Mouse (Mus musculus) hindbrain, postnatal 0 days (tissue): Measurements from ENCODE around the gene Igfbp7. TPM values are rescaled to one million over a fixed set of nuclear protein-coding genes. Genes with fewer than 3 reads are reported as not detected.

ENCODE experiments used
- ATAC-seq: fragments of 200-750 bp; cut with Nextera tagmentation; 2 replicates; pipeline ENCODE4 v1.8.0; 2017; ENCODE audit warnings: mild to moderate bottlenecking, moderate TSS enrichment, moderate library complexity
- DNase-seq: peaks from one replicate; pipeline ENCODE4 v3.0.0-alpha.2; 2015; ENCODE audit warnings: low spot score
- H3K27ac ChIP-seq: fragments of 300-500 bp; sonication (generic); 2 replicates; pipeline ENCODE4 v1.5.1; 2014; ENCODE audit warnings: mild to moderate bottlenecking
- H3K27me3 ChIP-seq: fragments of 300-500 bp; sonication (generic); 2 replicates; pipeline ENCODE4 v1.6.1; 2014; ENCODE audit warnings: low read length, mixed read lengths; ENCODE audit not compliant: insufficient read depth
- H3K36me3 ChIP-seq: fragments of 300-500 bp; sonication (generic); 2 replicates; pipeline ENCODE4 v1.6.1; 2014; ENCODE audit warnings: low read length, mixed read lengths; ENCODE audit not compliant: insufficient read depth
- H3K4me1 ChIP-seq: fragments of 300-500 bp; sonication (generic); 2 replicates; pipeline ENCODE4 v1.6.1; 2014; ENCODE audit warnings: antibody characterized with exemption, low read length, mixed read lengths; ENCODE audit not compliant: insufficient read depth
- H3K4me2 ChIP-seq: fragments of 300-500 bp; sonication (generic); 2 replicates; pipeline ENCODE4 v1.6.1; 2014; ENCODE audit warnings: low read depth, mild to moderate bottlenecking, low read length, moderate library complexity, mixed read lengths
- H3K4me3 ChIP-seq: fragments of 300-500 bp; sonication (generic); 2 replicates; pipeline ENCODE4 v1.5.1; 2014; ENCODE audit warnings: low read length
- H3K9ac ChIP-seq: fragments of 300-500 bp; sonication (generic); replicated peaks from 2 replicates; pipeline ENCODE4 v1.6.1; 2014; ENCODE audit warnings: mild to moderate bottlenecking, low read length, moderate library complexity, mixed read lengths
- H3K9me3 ChIP-seq: fragments of 300-500 bp; sonication (generic); 2 replicates; pipeline ENCODE4 v1.6.1; 2016; ENCODE audit warnings: low read length, mixed read lengths
- CTCF ChIP-seq: IDR thresholded peaks from 2 replicates; pipeline ENCODE4 v1.5.1; 2016; ENCODE audit warnings: antibody characterized with exemption, control low read depth, low read depth
- WGBS: fragments of 180-500 bp; shearing (Covaris S2); extraction: QIAGEN DNeasy Blood & Tissue Kit; methylation state at CpG from one replicate; pipeline ENCODE4 v1.1.7; 2014; 5-methylcytosine and 5-hydroxymethylcytosine counted together
- polyA plus RNA-seq: library from polyadenylated mRNA; unstranded; fragments of >200 nt; fragmentation: Nextera tagmentation; extraction: Ambion mirVana; gene quantifications from 2 replicates; pipeline ENCODE4 v1.2.1, GENCODE M21; 2015
- total RNA-seq: library from RNA; depleted of rRNA; stranded (reverse); fragments of >200 nt; gene quantifications from 2 replicates; pipeline ENCODE4 v1.2.3, GENCODE M21; 2014

The Igfbp7 gene
- total and polyA plus RNA-seq, 2 experiments from 2014 or later: 45.7 to 99.3 TPM

GRCm38 (mm10) chr5:77381283-77381682 is 26.6 kb downstream of the Igfbp7 start:
- Histone ChIP-seq H3K4me1 (no peaks in the 10 kb centered on the region), H3K4me3 (no peak overlapping the region), H3K9me3 (no peaks in the 10 kb centered on the region), H3K27me3 (no peaks in the 10 kb centered on the region), H3K4me2 (no peak overlapping the region), H3K27ac (no peak overlapping the region), H3K36me3 (no peaks in the 10 kb centered on the region), H3K9ac (no peak overlapping the region)
- 70% methylated on average over 7 of the region's 7 CpGs for WGBS
- DNase-seq: no peak
- ATAC-seq: no peak
- TF ChIP-seq CTCF: no peak

DNA sequence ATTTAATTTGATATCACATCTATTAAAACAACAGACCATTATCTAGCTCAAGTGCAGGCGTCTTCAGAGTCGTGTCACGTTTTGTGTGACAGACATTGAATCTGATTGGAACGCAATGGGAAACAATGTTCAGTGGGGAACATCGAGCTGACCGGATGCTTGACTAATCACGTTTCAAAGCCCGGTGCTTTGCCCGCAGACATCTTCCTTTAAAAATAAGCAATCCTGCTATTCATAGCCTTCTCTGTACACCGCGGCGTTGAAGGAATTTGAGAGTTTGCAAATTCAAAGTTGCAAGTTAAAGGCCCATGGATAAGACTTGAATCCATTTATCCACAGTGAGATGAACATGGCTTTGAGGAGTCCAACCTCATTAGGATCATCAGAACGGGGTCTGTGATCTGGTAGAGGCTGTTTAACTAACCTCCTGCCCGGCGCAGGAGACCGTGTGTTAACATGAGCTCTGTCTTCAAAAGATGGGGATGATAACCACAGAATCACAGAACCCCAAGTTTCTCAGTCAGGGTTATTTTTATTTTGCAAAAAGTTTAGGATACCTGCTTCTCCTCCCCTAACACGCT is 27.4 kb downstream of the Igfbp7 start:
- Histone ChIP-seq H3K36me3 (no peaks in the 10 kb centered on the region), H3K9ac (no peak overlapping the region), H3K27me3 (no peaks in the 10 kb centered on the region), H3K4me2 (no peak overlapping the region), H3K4me1 (no peaks in the 10 kb centered on the region), H3K4me3 (no peak overlapping the region), H3K27ac (no peak overlapping the region), H3K9me3 (no peaks in the 10 kb centered on the region)
- no peak for TF ChIP-seq CTCF
- DNase-seq: peak; percentile 44
- 56% methylated on average over 17 of the region's 17 CpGs for WGBS
- no peak for ATAC-seq

DNA sequence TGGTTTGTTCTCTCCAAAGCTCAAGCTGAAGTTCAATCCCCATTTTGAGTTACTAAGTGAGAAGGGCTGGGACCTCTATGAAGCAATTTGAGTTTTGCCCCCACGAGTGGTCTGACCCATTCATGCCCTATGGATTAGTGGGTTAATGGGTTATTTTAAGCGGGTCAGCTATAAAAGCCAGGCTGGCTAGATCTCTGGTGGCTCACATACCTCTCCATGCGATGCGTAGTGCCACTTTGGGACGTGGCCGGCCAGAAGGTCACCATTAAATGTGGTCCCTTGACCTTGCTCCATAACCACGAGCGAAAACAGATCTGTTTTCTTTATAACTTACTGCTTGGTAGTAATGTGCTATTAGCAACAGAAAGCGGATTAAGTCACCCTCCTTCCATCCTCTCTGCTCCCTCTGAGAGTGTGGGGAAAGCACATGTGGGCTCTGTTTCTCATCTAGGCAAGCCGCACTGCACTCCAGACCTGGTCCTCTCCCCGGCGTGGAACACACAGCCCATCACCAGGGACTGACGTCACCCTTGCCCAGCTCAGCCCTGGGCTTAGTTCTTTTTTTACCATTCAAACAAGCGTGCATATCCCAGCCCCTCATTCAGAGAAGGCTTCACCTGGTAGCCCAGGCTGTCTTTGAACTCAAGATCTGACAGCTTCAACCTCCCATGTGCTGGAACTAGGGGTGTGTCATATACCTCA is 28.3 kb downstream of the Igfbp7 start:
- no peak for TF ChIP-seq CTCF
- H3K4me2 ChIP-seq: no peak overlapping the region
- no peak overlapping the region for H3K27ac ChIP-seq
- no peaks in the 10 kb centered on the region for H3K27me3 ChIP-seq
- H3K4me1 ChIP-seq: no peaks in the 10 kb centered on the region
- H3K9ac ChIP-seq: no peak overlapping the region
- no peak overlapping the region for H3K4me3 ChIP-seq
- H3K36me3 ChIP-seq: no peaks in the 10 kb centered on the region
- WGBS: 79% methylated on average over 14 of the region's 14 CpGs
- no peaks in the 10 kb centered on the region for H3K9me3 ChIP-seq
- ATAC-seq (no peak), DNase-seq (no peak)

DNA sequence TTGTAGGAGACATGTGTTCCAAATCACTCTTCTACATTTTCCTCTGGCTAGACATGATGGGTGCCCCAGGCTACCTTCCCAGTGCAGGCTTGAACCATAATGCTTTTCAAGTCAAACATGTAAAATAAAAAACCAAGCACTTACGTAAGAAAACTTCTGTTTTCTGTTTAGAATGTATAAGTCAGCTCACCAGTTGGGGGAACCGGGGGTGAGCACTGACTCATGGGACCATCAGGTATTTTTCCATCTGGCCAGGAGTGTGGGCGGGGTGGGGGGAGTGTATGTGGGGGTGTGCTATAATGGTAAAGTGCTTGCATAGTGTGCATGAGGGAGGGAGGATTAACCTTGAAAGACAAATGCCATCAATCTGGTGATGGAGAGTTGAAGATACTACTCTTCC is 29.8 kb downstream of the Igfbp7 start:
- no peak for TF ChIP-seq CTCF
- H3K27ac ChIP-seq: no peak overlapping the region
- H3K36me3 ChIP-seq: no peaks in the 10 kb centered on the region
- no peaks in the 10 kb centered on the region for H3K27me3 ChIP-seq
- H3K4me2 ChIP-seq: no peak overlapping the region
- 91% methylated on average over 3 of the region's 3 CpGs for WGBS
- no peaks in the 10 kb centered on the region for H3K4me1 ChIP-seq
- H3K9ac ChIP-seq: no peak overlapping the region
- no peak for ATAC-seq
- H3K9me3 ChIP-seq: no peaks in the 10 kb centered on the region
- no peak for DNase-seq
- H3K4me3 ChIP-seq: no peak overlapping the region

- Histone ChIP-seq H3K4me3 (no peak overlapping the region), H3K4me1 (no peaks in the 10 kb centered on the region), H3K27ac (no peak overlapping the region), H3K9ac (no peak overlapping the region), H3K36me3 (no peaks in the 10 kb centered on the region), H3K4me2 (no peak overlapping the region), H3K9me3 (no peaks in the 10 kb centered on the region), H3K27me3 (no peaks in the 10 kb centered on the region)
- no peak for ATAC-seq
- no peak for DNase-seq
- 70% methylated on average over 4 of the region's 4 CpGs for WGBS
- no peak for TF ChIP-seq CTCF
These were observed 32.3 kb downstream of the Igfbp7 start for GRCm38 (mm10) chr5:77375546-77375945.

DNA sequence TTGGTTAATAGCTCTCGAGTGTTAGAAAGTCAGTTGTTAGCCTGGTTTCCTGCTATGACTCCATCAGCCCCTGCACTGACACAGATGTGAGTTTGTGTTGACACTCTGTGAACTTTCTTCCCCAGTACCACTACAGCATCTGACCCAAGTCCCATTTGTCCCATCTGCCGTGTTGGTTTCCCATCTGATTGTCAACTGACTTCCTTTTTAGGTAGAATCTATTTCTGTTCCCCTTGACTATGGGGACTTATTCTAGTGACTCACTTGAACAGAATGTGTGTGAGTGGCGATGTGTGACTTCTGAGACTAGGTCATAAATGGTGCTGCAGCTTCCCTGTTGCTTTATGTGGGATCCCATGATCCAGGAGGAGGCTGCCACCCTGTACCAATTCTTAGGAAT is 32.9 kb downstream of the Igfbp7 start:
- DNase-seq (no peak), ATAC-seq (no peak)
- Histone ChIP-seq H3K4me3 (no peak overlapping the region), H3K9ac (no peak overlapping the region), H3K4me2 (no peak overlapping the region), H3K27me3 (no peaks in the 10 kb centered on the region), H3K36me3 (no peaks in the 10 kb centered on the region), H3K9me3 (no peaks in the 10 kb centered on the region), H3K4me1 (no peaks in the 10 kb centered on the region), H3K27ac (no peak overlapping the region)
- WGBS: 81% methylated on average over 3 of the region's 3 CpGs
- no peak for TF ChIP-seq CTCF

DNA sequence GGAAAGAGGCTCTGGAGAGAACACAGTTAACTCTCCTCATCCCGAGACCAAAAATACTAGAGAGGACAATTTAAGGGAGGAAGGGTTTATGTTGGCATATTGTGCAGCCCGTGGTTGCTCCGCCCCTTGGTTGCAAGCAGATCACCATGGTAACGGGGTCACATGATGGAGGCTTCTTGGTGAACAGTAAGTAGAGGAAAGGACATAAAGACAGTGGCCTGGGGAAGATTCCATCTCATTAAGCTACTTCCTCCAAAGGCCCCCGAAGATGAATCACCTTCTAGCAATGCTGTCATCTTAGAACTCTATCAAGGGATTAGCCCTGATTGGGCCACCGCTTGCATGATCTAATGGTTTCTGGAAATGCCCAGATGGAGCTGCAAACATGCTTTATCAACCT is 35.1 kb downstream of the Igfbp7 start:
- TF ChIP-seq CTCF: no peak
- H3K4me2 ChIP-seq: no peak overlapping the region
- H3K9me3 ChIP-seq: no peaks in the 10 kb centered on the region
- H3K9ac ChIP-seq: no peak overlapping the region
- no peaks in the 10 kb centered on the region for H3K36me3 ChIP-seq
- no peaks in the 10 kb centered on the region for H3K4me1 ChIP-seq
- DNase-seq (no peak), ATAC-seq (peak; percentile 58; the same call in 1 of the 2 replicates)
- H3K27ac ChIP-seq: no peak overlapping the region
- 71% methylated on average over 6 of the region's 6 CpGs for WGBS
- no peaks in the 10 kb centered on the region for H3K27me3 ChIP-seq
- H3K4me3 ChIP-seq: no peak overlapping the region
